Mouse (Mus musculus) mouse embryonic stem cell (cell line): ENCODE measurements around the gene Tnrc6a.

Experiments
- in situ Hi-C, 2 experiments: fragments of 300-500 bp; cut with MboI; formaldehyde crosslinking; loops; 1 replicate in 1 of 2; 3 replicates in 1 of 2; pipeline ENCODE4 v1.14.3; 2019 to 2020; ENCODE audit warnings: low sequenced_read_pairs in 2 of 2, low pct_unique_long_range_greater_than_20kb in 1 of 2, mixed read lengths in 1 of 2; ENCODE audit not compliant: unreplicated experiment in 1 of 2

The Tnrc6a gene

DNA sequence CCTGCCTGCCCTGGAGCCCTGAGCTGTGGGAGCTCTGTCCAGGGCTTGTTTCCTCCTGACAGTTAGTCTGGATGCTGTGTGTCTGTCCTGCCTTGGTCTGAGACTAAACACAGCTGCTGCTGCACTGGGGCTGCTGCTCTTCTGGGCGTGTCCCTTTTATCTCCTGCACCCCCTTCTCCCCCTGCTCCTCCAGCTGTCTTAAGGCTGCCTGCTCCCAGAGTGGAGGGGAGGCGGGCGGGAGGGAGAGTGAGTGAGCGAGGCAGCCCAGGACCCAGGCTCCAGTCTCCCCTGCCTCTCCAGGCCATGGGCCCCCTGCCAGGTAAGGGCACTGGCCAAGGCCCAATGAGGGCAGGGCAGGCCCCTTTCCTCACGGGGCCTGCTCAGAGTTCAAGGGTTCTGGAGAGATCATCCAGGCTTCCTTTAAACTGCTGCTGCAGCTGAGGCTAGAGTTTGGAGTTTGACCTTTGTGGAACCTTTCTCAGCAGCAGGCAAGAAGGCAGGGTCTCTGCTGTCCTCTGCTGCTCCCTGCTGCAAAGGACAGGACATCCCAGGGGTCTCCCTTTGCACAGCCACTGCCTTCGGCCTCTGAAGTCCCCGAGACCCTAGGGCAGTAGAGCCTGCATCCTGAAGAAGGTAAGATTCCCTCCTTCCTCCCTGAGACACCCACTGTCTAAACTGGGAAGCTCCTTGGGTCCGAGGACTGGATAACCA, 90.8 kb downstream of the Tnrc6a start, which contains the start of gene Slc5a11:
Slc5a11 (plus strand) TSS at position 416 of the 711 bp plus-strand sequence.
- in situ Hi-C loops: no loop called here

DNA sequence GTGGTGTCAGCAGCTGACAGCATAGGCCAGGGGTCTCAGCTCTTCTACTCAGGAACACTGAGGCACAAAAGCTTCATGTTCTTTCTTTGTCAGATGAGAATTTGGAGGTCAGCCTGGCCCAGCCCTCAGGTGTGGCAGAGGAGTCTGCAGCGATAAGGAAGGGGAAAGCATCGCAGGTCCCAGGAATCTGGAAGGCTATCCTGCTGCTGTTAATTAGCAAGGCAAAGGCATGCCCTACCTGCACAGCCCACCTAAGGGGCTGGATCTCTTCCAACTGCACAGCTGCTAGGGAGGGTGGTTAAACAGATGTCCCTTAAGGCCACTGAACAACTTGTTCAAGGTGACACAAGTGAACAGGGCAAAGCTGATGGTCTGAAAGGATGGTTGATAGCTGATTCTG, 91.5 kb downstream of the Tnrc6a start:
- in situ Hi-C loops: no loop called here

DNA sequence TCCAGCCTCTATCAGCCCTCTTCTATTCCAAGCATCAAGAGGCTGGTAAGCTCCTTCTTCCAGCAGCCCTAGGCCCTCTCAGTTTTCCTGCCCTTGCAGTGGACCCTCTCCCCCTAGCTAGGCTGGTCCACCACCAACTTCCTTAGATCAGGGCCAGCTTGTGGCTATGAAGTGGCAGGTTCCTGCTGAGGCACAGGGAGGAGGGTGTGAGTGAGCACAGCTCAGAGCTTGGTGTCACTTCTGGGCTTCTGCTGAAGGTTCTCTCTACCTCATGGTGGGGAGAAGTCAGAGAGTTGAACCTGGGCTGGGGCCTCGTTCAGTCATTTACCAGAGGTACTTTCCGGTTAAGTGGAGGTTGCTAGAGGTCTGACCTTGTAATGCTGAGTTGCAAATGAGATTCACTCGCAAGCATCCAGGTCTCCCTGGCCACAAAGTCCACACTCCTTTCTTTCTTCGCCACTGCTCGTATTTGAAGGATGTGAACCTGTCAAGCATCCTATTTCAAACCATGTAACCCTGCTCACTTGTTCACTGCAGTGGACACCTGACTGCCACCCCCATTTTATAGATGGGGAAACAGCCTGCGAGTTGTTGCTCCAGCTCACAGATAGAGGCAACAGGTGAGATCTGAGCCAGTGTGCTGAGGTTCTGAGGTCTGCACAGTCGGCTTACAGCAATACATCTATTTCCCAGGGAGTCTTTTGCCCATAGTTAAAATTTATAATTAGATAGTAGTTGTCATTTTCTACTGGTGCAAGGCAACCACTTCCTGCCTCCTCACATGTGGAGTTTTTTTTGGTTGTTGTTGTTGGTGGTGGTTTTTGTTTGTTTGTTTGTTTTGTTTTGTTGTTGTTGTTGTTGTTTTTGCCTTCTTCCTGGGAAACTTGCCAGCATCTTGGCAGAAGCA, 94.0 kb downstream of the Tnrc6a start:
- in situ Hi-C loops: no loop called here

DNA sequence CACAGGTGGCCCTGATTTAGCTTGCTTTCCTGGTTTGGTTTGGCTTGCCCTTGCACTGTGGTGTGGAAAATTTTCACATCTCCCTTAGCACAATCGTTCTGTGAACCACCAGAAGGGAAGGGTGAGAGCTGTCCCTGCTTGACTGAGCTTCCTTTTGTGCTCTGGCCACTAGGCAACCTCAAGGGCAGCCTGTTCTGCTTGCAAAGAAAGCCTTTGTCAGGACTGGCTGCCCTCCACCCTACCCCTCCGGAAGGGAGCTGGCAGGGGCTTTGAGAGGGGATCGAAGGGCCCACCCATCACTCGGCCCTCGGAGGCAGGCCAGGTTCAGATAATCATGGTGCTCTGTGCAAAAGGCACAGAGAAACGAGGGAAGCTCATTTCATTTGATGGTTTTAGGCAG, 94.9 kb downstream of the Tnrc6a start:
- in situ Hi-C loops: no loop called here

DNA sequence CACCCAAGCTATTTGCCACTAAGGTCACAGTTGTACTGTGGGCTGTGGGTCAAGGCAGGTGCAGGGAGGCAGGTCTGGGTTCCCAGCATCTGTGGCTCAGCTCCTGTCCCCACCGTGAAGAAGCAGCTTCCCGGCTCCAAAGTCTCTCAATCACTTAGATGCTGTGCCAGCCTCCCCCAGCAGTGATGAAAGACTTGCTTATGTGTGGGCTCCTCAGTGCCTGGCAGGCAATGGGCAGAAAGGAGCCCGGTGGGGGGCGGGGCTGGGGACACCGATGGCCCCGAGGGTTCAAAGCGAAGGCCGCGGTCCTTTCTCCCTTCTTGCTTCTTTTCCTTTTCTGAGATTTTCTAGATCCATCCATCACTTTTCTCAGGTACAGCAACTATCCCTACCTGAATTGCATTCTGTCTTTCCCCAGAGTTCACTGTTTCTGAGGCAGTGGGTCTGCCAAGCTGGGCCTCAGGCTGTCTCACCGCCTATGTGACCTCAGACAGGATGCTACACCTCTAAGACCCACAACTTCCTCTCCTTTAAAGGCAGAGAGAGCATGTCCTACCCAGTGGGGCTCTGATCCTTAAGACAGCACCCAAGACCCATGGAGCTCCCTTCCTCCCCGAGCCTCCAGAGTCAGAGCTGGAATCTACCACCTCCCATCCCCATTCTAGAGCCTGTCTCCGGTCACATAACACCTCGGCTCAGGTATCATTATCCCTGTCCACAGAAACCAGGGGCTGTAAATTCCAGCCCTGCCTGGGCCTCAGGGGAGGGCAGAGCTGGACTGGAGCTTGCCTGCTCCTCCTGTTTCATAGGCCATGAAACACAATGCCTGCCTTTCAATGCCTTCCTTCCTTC, 96.3 kb downstream of the Tnrc6a start:
- in situ Hi-C loops: no loop called here

DNA sequence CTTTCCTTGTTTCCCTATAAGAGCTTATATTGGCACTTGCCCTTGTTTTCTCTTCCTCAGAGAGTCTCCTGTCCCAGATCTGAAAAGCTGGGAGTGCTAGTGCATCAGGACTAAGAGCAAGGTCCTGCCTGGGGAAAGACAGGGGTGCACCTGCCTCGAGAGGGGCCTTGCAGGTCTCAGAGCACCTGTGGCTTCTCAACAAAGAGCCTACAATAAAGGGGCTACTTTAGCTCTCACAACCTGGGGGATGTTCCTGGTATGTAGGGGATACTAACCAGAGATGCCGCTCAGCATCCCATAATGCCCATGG, 96.9 kb downstream of the Tnrc6a start:
- in situ Hi-C loops: no loop called here

DNA sequence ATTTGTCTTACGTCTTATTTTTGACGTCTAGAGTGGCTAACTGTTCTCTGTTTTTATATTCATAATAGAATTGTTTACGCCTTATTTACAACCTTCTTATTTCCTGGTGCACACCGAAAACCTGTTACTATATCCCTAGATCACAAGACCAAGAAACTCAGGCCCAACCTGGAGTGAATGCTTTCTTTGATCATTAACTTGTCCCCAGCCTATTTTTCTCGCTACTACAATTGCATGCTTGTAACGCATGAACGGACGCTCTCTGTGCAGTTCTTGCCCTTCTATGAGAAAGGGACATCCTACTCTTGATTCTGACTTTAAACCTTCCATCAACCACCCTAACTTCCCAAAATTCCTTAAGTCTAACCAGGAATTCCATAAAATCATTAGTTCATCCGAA, 100.4 kb downstream of the Tnrc6a start:
- in situ Hi-C loops: no loop called here

DNA sequence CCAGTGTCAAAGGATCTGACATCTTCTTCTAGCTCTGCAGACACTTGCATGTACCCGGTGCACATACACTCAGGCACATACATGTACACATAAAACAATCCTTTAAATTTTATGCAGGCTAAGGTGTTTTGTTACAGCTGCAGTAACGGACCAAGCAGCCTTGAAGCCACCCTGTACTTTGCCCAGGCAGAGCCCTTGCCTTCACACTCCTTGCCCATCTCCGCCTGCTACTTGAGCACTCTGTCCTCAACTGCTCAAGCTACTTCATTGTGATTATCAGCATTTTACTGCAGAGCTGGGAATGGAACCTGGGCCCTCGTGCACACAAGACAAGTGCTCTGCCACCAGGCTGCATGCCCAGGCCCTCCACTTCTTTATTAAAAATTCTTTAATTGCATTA, 101.5 kb downstream of the Tnrc6a start:
- in situ Hi-C loops: no loop called here

DNA sequence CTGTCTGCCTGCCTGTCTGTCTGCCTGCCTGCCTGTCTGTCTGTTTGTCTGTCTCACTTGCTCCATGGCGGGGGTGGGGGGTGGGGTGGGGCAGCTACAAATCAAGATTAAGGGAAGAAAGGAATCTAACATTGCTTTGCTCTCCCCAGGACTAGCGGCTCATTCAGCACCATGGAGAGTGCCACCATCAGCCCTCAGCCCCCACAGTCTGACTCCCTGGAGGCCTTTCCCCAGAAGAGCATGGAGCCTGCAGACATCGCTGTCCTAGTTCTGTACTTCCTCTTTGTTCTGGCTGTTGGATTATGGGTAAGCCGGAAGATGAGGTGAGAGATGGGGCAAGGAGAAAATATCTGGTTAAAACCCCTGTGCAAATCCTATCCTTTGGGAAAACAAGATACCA, 111.8 kb downstream of the Tnrc6a start:
- in situ Hi-C loops: no loop called here

DNA sequence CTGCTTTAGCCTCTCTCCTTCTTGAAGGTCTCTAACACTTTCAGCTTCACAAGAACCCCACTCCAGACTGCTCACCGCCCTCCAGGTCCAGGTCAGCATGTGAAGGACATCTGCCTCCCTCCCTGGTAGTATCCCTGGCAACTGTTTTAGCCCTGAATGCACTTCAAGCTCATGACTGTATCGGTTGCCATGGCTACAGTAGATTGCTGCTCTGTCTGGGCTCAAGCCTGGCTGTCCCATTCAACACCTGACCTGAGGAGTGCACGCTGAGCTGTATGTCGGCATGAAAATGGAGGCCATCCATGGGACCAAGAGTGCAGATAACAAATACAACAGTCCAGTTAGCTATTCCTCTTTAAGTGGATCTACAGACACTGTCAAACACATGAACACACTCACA, 114.9 kb downstream of the Tnrc6a start:
- in situ Hi-C loops: no loop called here

DNA sequence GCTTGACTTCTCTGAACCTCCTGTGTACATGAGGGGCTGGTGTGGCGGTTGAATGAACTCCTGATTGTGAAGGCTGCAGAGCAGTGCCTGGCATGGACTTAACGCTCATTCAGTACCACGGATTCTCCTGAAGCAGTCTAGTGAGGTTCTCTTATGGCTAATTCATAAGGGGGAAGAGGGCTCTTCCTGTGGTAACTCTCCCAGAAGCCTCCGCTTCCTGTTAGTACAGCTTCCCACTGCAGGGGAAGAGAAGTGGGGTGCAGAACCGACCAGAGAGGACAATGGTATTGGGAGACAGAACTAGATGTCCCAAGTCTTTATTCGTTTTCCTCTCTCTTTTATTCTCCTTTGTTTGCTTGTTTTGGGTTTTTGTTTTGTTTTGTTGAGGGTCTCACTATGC, 116.4 kb downstream of the Tnrc6a start:
- in situ Hi-C loops: no loop called here

DNA sequence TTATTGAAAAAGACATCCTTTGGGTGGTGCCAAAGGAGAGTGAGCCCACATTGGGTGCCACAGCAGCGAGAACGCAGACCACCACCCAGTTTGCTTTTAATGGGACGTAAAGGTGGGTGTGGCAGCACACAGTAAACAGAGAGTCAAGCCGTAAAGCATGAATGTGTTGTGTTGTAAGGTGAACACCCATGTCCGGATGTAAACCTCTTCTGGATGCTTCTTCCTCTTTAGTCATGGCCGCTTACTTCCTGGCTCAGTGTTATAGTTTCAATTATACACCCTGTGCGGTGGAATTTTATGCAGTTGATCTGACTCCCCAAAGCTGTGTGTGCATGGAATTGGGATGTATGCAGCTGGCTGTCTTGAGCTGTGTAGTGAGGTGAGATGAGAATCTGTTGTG, 118.6 kb downstream of the Tnrc6a start:
- in situ Hi-C loops: no loop called here

DNA sequence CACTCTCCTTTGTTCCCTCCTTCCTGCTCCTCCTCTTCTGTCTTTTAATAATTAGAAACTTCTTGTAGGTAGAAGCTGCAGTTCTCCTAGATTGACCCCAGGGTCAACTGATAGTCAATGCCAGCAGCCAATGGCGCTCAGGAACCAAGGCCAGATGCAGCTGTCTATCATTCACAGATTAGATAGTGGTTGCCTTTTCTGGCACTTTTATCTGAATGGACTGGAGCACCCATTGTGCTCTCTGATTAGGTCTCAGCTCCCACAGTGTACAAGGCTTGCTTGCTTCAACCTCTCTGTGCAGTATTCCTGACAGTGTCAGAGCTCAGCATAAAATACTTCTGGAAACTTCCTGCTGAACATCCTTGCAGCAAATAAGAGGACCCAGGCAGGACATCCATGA, 121.1 kb downstream of the Tnrc6a start:
- in situ Hi-C loops: no loop called here
